Mouse (Mus musculus): ENCODE results near the gene Gstk1.

The Gstk1 gene

GRCm38 (mm10) chr6:42265391-42266330, 19.9 kb downstream of the Gstk1 start:
- no peak for DNase-seq (ENCODE audit: low read depth, low spot score)

GRCm38 (mm10) chr6:42270817-42271216, 25.1 kb downstream of the Gstk1 start:
- no peak for DNase-seq (ENCODE audit: low read depth, low spot score)

- DNase-seq (ENCODE audit: low read depth, low spot score) = no peak
Observed at GRCm38 (mm10) chr6:42276151-42276550, 30.4 kb downstream of the Gstk1 start.

DNA sequence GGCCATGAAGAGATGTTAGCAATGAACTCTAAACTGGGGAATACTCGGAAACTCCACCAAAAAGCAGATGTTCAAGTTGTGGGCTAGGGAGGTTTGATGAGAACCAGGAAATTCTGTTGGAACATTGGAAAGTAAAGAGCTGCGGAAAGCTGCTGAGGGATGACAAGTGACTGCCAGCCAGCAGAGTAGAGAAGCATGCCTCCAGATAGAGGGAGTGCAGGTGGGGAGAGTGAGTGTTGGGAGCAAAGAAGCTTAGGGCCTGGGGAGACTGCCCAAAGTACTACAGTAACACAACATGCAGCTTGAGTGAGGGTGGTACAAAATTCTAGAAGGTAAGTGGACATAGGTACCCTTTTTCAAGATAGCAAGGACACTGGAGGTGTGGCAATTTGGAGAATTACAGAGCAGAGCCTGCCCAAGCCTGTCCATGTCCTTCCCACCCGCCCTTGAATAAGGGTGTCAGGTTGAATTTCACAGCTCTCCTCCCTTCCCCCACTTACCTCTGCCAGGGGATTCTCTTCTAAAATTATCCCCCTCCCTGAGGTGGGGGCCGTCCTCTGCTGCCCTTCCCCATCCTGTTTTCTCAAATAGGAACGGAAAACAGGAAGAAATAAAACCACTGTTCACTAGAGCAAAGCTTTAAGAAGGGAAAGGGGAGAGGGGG, 37.3 kb downstream of the Gstk1 start:
- no peak for DNase-seq (ENCODE audit: low read depth, low spot score)

GRCm38 (mm10) chr6:42286448-42286847, 40.7 kb downstream of the Gstk1 start, which contains the start of gene Clcn1:
Gene Clcn1, plus strand, starts transcription at chr6:42286685.
- no peak for DNase-seq (ENCODE audit: low read depth, low spot score)

- DNase-seq (ENCODE audit: low read depth, low spot score) = no peak
Observed at GRCm38 (mm10) chr6:42287562-42287961, 41.8 kb downstream of the Gstk1 start.

DNA sequence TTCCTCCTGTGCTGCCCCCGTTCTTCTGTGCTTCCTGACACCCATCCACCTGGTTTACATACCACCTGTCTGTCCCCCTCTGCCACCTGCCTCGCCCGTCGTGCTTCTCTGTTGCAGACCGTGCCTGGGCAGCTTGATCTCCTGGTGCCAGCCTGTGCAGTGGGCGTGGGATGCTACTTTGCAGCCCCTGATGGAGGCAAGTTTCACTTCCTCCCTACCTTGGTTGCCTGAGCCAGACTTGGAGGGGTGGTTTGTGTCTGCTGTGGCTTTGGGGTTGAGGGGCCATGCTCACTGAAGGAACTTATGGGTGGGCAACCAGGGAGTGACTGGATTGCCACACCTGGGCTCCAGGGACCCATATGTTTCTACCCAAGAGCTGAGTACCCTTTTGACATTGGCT, 47.6 kb downstream of the Gstk1 start:
- no peak for DNase-seq (ENCODE audit: low read depth, low spot score)

DNA sequence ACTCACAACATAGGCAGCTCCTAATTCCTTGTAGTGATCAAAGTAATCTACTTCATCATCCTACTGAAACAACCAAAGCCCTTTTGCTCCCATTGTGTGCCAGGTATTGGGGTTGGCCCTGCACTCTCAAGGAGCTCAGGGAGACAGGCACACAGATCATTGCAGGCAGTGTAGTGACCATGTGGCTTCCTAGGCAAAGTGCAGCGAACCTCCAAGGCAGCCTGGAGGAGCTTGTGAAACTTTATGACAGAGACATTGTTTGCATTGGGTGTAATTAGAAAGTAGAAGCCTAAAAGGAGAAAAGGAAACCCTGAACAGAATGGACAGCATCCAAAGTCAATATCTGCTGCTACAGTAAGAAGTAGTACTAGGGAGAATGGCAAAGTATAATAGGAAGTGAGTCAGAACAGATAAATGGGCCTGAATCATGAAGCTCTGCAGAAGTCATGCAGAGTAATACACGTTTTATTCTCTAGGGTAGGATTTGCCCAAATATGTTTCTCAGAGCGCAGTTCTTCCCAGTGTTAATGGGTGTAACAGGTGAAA, 49.9 kb downstream of the Gstk1 start:
- DNase-seq (ENCODE audit: low read depth, low spot score) = no peak

DNA sequence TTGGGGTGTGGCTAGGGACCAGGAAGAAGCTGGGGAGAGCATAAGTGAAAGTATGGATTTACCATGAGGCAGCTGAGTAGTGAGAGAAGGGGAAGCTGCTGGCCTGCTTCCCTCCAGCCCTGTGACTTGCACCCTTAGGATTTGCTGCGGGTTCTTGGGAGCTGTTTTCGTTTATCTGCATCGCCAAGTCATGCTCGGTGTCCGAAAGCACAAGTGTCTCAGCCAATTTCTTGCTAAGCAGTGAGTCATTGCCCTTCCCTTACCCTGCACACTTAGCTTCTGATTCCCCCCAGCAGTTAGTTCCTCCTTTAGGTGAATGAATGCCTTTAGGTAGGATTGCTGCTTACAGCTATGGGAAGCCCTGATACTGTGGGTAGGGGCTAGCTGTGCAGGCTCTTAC, 53.6 kb downstream of the Gstk1 start:
- DNase-seq (ENCODE audit: low read depth, low spot score) = no peak

Measured in embryo, embryonic 11.5 days (tissue).